Mouse (Mus musculus) limb, embryonic 14.5 days (tissue): ENCODE data around the gene Cramp1l. TPM values are rescaled to one million over a fixed set of nuclear protein-coding genes. Genes with fewer than 3 reads are reported as not detected.

ENCODE experiments used
- ATAC-seq: fragments of 200-750 bp; cut with Nextera tagmentation; 2 replicates; pipeline ENCODE4 v1.8.0; 2017; ENCODE audit warnings: low read depth, moderate number of reproducible peaks, moderate TSS enrichment; ENCODE audit not compliant: low FRiP score
- DNase-seq: peaks from one replicate; pipeline ENCODE4 v3.0.0-alpha.2; 2015; ENCODE audit warnings: low spot score
- H3K27ac ChIP-seq: fragments of 300-500 bp; sonication (generic); replicated peaks from 2 replicates; pipeline ENCODE4 v1.5.1; 2014; ENCODE audit warnings: low read depth, mild to moderate bottlenecking, low read length, moderate library complexity, mixed read lengths
- H3K27me3 ChIP-seq: fragments of 300-500 bp; sonication (generic); 2 replicates; pipeline ENCODE4 v1.6.1; 2014; ENCODE audit warnings: low read length, mixed read lengths; ENCODE audit not compliant: control insufficient read depth, insufficient read depth
- H3K36me3 ChIP-seq: fragments of 300-500 bp; sonication (generic); 2 replicates; pipeline ENCODE4 v1.6.1; 2014; ENCODE audit warnings: mild to moderate bottlenecking, low read length, moderate library complexity, mixed read lengths; ENCODE audit not compliant: control insufficient read depth, insufficient read depth
- H3K4me1 ChIP-seq: fragments of 300-500 bp; sonication (generic); 2 replicates; pipeline ENCODE4 v1.6.1; 2014; ENCODE audit warnings: antibody characterized with exemption, low read length, mixed read lengths; ENCODE audit not compliant: control insufficient read depth, insufficient read depth
- H3K4me2 ChIP-seq: fragments of 300-500 bp; sonication (generic); replicated peaks from 2 replicates; pipeline ENCODE4 v1.6.1; 2014; ENCODE audit warnings: low read depth, mild to moderate bottlenecking, low read length, moderate library complexity; ENCODE audit not compliant: severe bottlenecking
- H3K4me3 ChIP-seq: fragments of 300-500 bp; sonication (generic); replicated peaks from 2 replicates; pipeline ENCODE4 v1.5.1; 2014; ENCODE audit warnings: low read length
- H3K9ac ChIP-seq: fragments of 300-500 bp; sonication (generic); 2 replicates; pipeline ENCODE4 v1.6.1; 2014; ENCODE audit warnings: mild to moderate bottlenecking, low read depth, low read length, moderate library complexity; ENCODE audit not compliant: severe bottlenecking
- H3K9me3 ChIP-seq: fragments of 300-500 bp; sonication (generic); 2 replicates; pipeline ENCODE4 v1.6.1; 2016; ENCODE audit warnings: low read length; ENCODE audit not compliant: control insufficient read depth
- POLR2A ChIP-seq: fragments of 200-500 bp; IDR thresholded peaks from 2 replicates; pipeline ENCODE4 v1.8.0; 2012; ENCODE audit warnings: inconsistent platforms, mild to moderate bottlenecking, moderate library complexity, borderline replicate concordance; ENCODE audit not compliant: insufficient read depth, insufficient read length; ENCODE audit errors: extremely low read depth
- WGBS: fragments of 180-500 bp; shearing (Covaris S2); extraction: QIAGEN DNeasy Blood & Tissue Kit; methylation state at CpG from one replicate; pipeline ENCODE4 v1.1.7; 2014; 5-methylcytosine and 5-hydroxymethylcytosine counted together
- polyA plus RNA-seq, 2 experiments: library from polyadenylated mRNA; depleted of rRNA in 1 of 2; stranded (reverse) in 1 of 2; unstranded in 1 of 2; fragments of >200 nt; fragmentation: Nextera tagmentation in 1 of 2; extraction: Ambion mirVana in 1 of 2; gene quantifications; 2 replicates each; pipeline versions ENCODE4 v1.2.1 to v1.2.3; 2012 to 2014

Gene Cramp1l
- polyA plus RNA-seq, 2 experiments, result 8.1 to 33.5 TPM

GRCm38 (mm10) chr17:24932431-24932830 is 83.2 kb downstream of the Cramp1l start:
- Histone ChIP-seq H3K4me2 (no peak overlapping the region), H3K9ac (no peak overlapping the region), H3K9me3 (no peaks in the 10 kb centered on the region), H3K4me1 (peaks cover 13% of the 10 kb centered on the region), H3K27me3 (no peaks in the 10 kb centered on the region), H3K36me3 (peaks cover 11% of the 10 kb centered on the region), H3K4me3 (no peak overlapping the region), H3K27ac (no peak overlapping the region)
- DNase-seq (no peak), ATAC-seq (no peak)
- no peak for TF ChIP-seq POLR2A
- 98% methylated on average over 4 of the region's 4 CpGs for WGBS

GRCm38 (mm10) chr17:24929506-24929905 is 86.1 kb downstream of the Cramp1l start:
- H3K4me1 ChIP-seq, result no peaks in the 10 kb centered on the region
- DNase-seq, result no peak
- H3K4me3 ChIP-seq, result no peak overlapping the region
- 64% methylated on average over 1 of the region's 1 CpGs for WGBS
- peaks cover 31% of the 10 kb centered on the region for H3K36me3 ChIP-seq
- ATAC-seq, result no peak
- no peak for TF ChIP-seq POLR2A
- no peak overlapping the region for H3K9ac ChIP-seq
- H3K9me3 ChIP-seq, result no peaks in the 10 kb centered on the region
- no peaks in the 10 kb centered on the region for H3K27me3 ChIP-seq
- no peak overlapping the region for H3K4me2 ChIP-seq
- H3K27ac ChIP-seq, result no peak overlapping the region

- no peak for DNase-seq
- Histone ChIP-seq H3K4me1 (no peaks in the 10 kb centered on the region), H3K9me3 (no peaks in the 10 kb centered on the region), H3K36me3 (peaks cover 87% of the 10 kb centered on the region), H3K9ac (no peak overlapping the region), H3K4me2 (no peak overlapping the region), H3K4me3 (no peak overlapping the region), H3K27ac (no peak overlapping the region), H3K27me3 (no peaks in the 10 kb centered on the region)
- no peak for TF ChIP-seq POLR2A
- 94% methylated on average over 1 of the region's 1 CpGs for WGBS
- no peak for ATAC-seq
Measured at GRCm38 (mm10) chr17:24923246-24923645, 92.3 kb downstream of the Cramp1l start.

- peaks cover 96% of the 10 kb centered on the region for H3K36me3 ChIP-seq
- no peak overlapping the region for H3K9ac ChIP-seq
- H3K4me2 ChIP-seq, result no peak overlapping the region
- TF ChIP-seq POLR2A, result no peak
- H3K27ac ChIP-seq, result no peak overlapping the region
- DNase-seq (no peak), ATAC-seq (no peak)
- H3K9me3 ChIP-seq, result no peaks in the 10 kb centered on the region
- H3K27me3 ChIP-seq, result no peaks in the 10 kb centered on the region
- no peaks in the 10 kb centered on the region for H3K4me1 ChIP-seq
- H3K4me3 ChIP-seq, result no peak overlapping the region
Measured at GRCm38 (mm10) chr17:24913984-24914383, 101.6 kb downstream of the Cramp1l start.

Other genes with a start within 250 kb of the Cramp1l start
- not detected in 2 replicates for gene Meiob, start 211.5 kb downstream of the Cramp1l start, polyA plus RNA-seq (2012; rRNA removed)
- gene Meiob, start 211.5 kb downstream of the Cramp1l start, polyA plus RNA-seq (2014; fragmentation: Nextera tagmentation; extraction: Ambion mirVana), result not detected in 2 replicates
- 23.9 and 25.7 TPM in 2 replicates for gene Hagh, start 175.6 kb downstream of the Cramp1l start, polyA plus RNA-seq (2012; rRNA removed)
- gene Hagh, start 175.6 kb downstream of the Cramp1l start, polyA plus RNA-seq (2014; fragmentation: Nextera tagmentation; extraction: Ambion mirVana), result 29.4 and 35.4 TPM in 2 replicates
- gene Fahd1, start 165.4 kb downstream of the Cramp1l start, polyA plus RNA-seq (2012; rRNA removed), result 12.8 and 14.8 TPM in 2 replicates
- gene Fahd1, start 165.4 kb downstream of the Cramp1l start, polyA plus RNA-seq (2014; fragmentation: Nextera tagmentation; extraction: Ambion mirVana), result 16.5 and 17.4 TPM in 2 replicates
- gene Igfals, start 149.8 kb downstream of the Cramp1l start, polyA plus RNA-seq (2012; rRNA removed), result 0.10 and 0.24 TPM in 2 replicates
- 0.08 and 0.18 TPM in 2 replicates for gene Igfals, start 149.8 kb downstream of the Cramp1l start, polyA plus RNA-seq (2014; fragmentation: Nextera tagmentation; extraction: Ambion mirVana)
- gene Nubp2, start 129.4 kb downstream of the Cramp1l start, polyA plus RNA-seq (2012; rRNA removed), result 27.4 and 31.2 TPM in 2 replicates
- gene Nubp2, start 129.4 kb downstream of the Cramp1l start, polyA plus RNA-seq (2014; fragmentation: Nextera tagmentation; extraction: Ambion mirVana), result 54.0 and 55.5 TPM in 2 replicates
- gene Spsb3, start 129.1 kb downstream of the Cramp1l start, polyA plus RNA-seq (2012; rRNA removed), result 49.6 and 53.4 TPM in 2 replicates
- 39.4 and 40.8 TPM in 2 replicates for gene Spsb3, start 129.1 kb downstream of the Cramp1l start, polyA plus RNA-seq (2014; fragmentation: Nextera tagmentation; extraction: Ambion mirVana)
- 39.1 and 43.9 TPM in 2 replicates for gene Eme2, start 120.7 kb downstream of the Cramp1l start, polyA plus RNA-seq (2012; rRNA removed)
- 28.7 and 28.9 TPM in 2 replicates for gene Eme2, start 120.7 kb downstream of the Cramp1l start, polyA plus RNA-seq (2014; fragmentation: Nextera tagmentation; extraction: Ambion mirVana)
- gene Mrps34, start 120.7 kb downstream of the Cramp1l start, polyA plus RNA-seq (2012; rRNA removed), result 101 and 121 TPM in 2 replicates
- 82.1 and 82.7 TPM in 2 replicates for gene Mrps34, start 120.7 kb downstream of the Cramp1l start, polyA plus RNA-seq (2014; fragmentation: Nextera tagmentation; extraction: Ambion mirVana)
- gene Nme3, start 119.3 kb downstream of the Cramp1l start, polyA plus RNA-seq (2012; rRNA removed), result 30.3 and 36.5 TPM in 2 replicates
- 47.6 and 48.4 TPM in 2 replicates for gene Nme3, start 119.3 kb downstream of the Cramp1l start, polyA plus RNA-seq (2014; fragmentation: Nextera tagmentation; extraction: Ambion mirVana)
- 186 and 210 TPM in 2 replicates for gene Mapk8ip3, start 78.8 kb downstream of the Cramp1l start, polyA plus RNA-seq (2012; rRNA removed)
- 41.4 and 46.4 TPM in 2 replicates for gene Mapk8ip3, start 78.8 kb downstream of the Cramp1l start, polyA plus RNA-seq (2014; fragmentation: Nextera tagmentation; extraction: Ambion mirVana)
- gene Jpt2, start 55.1 kb downstream of the Cramp1l start, polyA plus RNA-seq (2012; rRNA removed), result 85.4 and 89.6 TPM in 2 replicates
- 98.7 and 99.0 TPM in 2 replicates for gene Jpt2, start 55.1 kb downstream of the Cramp1l start, polyA plus RNA-seq (2014; fragmentation: Nextera tagmentation; extraction: Ambion mirVana)
- gene Ift140, start 297 bp upstream of the Cramp1l start, polyA plus RNA-seq (2012; rRNA removed), result 18.5 and 20.4 TPM in 2 replicates
- 15.3 and 16.4 TPM in 2 replicates for gene Ift140, start 297 bp upstream of the Cramp1l start, polyA plus RNA-seq (2014; fragmentation: Nextera tagmentation; extraction: Ambion mirVana)
- gene Tmem204, start 67.8 kb upstream of the Cramp1l start, polyA plus RNA-seq (2012; rRNA removed), result 12.1 and 18.1 TPM in 2 replicates
- gene Tmem204, start 67.8 kb upstream of the Cramp1l start, polyA plus RNA-seq (2014; fragmentation: Nextera tagmentation; extraction: Ambion mirVana), result 17.3 and 18.5 TPM in 2 replicates
- 41.7 and 51.0 TPM in 2 replicates for gene Telo2, start 100.2 kb upstream of the Cramp1l start, polyA plus RNA-seq (2012; rRNA removed)
- gene Telo2, start 100.2 kb upstream of the Cramp1l start, polyA plus RNA-seq (2014; fragmentation: Nextera tagmentation; extraction: Ambion mirVana), result 31.1 and 43.0 TPM in 2 replicates
- 1.8 and 2.3 TPM in 2 replicates for gene Ptx4, start 105.0 kb upstream of the Cramp1l start, polyA plus RNA-seq (2012; rRNA removed)
- 2.0 and 2.7 TPM in 2 replicates for gene Ptx4, start 105.0 kb upstream of the Cramp1l start, polyA plus RNA-seq (2014; fragmentation: Nextera tagmentation; extraction: Ambion mirVana)
- gene Clcn7, start 117.6 kb upstream of the Cramp1l start, polyA plus RNA-seq (2012; rRNA removed), result 32.4 and 40.1 TPM in 2 replicates
- 21.3 and 26.3 TPM in 2 replicates for gene Clcn7, start 117.6 kb upstream of the Cramp1l start, polyA plus RNA-seq (2014; fragmentation: Nextera tagmentation; extraction: Ambion mirVana)
- gene Ccdc154, start 146.7 kb upstream of the Cramp1l start, polyA plus RNA-seq (2012; rRNA removed), result 0.03 TPM in 1 of 2 replicates, not detected in the other
- not detected in 2 replicates for gene Ccdc154, start 146.7 kb upstream of the Cramp1l start, polyA plus RNA-seq (2014; fragmentation: Nextera tagmentation; extraction: Ambion mirVana)
- not detected in 2 replicates for gene Gm38655, start 159.7 kb upstream of the Cramp1l start, polyA plus RNA-seq (2012; rRNA removed)
- gene Gm38655, start 159.7 kb upstream of the Cramp1l start, polyA plus RNA-seq (2014; fragmentation: Nextera tagmentation; extraction: Ambion mirVana), result not detected in 2 replicates
- gene BC003965, start 168.8 kb upstream of the Cramp1l start, polyA plus RNA-seq (2012; rRNA removed), result 27.1 and 27.3 TPM in 2 replicates
- gene BC003965, start 168.8 kb upstream of the Cramp1l start, polyA plus RNA-seq (2014; fragmentation: Nextera tagmentation; extraction: Ambion mirVana), result 28.6 and 28.8 TPM in 2 replicates
- 18.0 and 22.1 TPM in 2 replicates for gene Unkl, start 172.6 kb upstream of the Cramp1l start, polyA plus RNA-seq (2012; rRNA removed)
- 6.1 and 6.3 TPM in 2 replicates for gene Unkl, start 172.6 kb upstream of the Cramp1l start, polyA plus RNA-seq (2014; fragmentation: Nextera tagmentation; extraction: Ambion mirVana)
- 29.4 and 34.7 TPM in 2 replicates for gene Gnptg, start 224.3 kb upstream of the Cramp1l start, polyA plus RNA-seq (2012; rRNA removed)
- 30.9 and 33.4 TPM in 2 replicates for gene Gnptg, start 224.3 kb upstream of the Cramp1l start, polyA plus RNA-seq (2014; fragmentation: Nextera tagmentation; extraction: Ambion mirVana)
- gene Tsr3, start 224.4 kb upstream of the Cramp1l start, polyA plus RNA-seq (2012; rRNA removed), result 40.6 and 43.7 TPM in 2 replicates
- 46.3 and 47.9 TPM in 2 replicates for gene Tsr3, start 224.4 kb upstream of the Cramp1l start, polyA plus RNA-seq (2014; fragmentation: Nextera tagmentation; extraction: Ambion mirVana)
- gene Baiap3, start 240.6 kb upstream of the Cramp1l start, polyA plus RNA-seq (2012; rRNA removed), result 1.5 and 1.9 TPM in 2 replicates
- 0.89 and 1.5 TPM in 2 replicates for gene Baiap3, start 240.6 kb upstream of the Cramp1l start, polyA plus RNA-seq (2014; fragmentation: Nextera tagmentation; extraction: Ambion mirVana)